Mouse (Mus musculus): Measurements from ENCODE around the gene Gp1ba. TPM values are rescaled to one million over a fixed set of nuclear protein-coding genes. Genes with fewer than 3 reads are reported as not detected.

Gene Gp1ba
- total RNA-seq, 1 experiment = 0.45 TPM

DNA sequence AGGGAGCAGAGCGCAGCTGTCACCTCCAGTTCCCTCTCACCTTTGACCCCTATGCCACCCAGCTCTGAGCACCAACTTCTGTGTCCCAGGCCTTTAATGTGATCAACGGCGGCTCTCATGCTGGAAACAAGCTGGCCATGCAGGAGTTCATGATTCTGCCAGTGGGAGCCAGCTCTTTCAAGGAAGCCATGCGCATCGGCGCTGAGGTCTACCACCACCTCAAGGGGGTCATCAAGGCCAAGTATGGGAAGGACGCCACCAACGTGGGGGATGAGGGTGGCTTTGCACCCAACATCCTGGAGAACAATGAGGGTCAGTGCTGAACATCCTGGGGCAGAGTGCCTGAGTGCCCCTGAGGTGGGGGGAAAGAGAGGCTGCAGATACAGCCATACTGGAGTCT lies 21.6 kb downstream of the Gp1ba start:
- peaks cover 25% of the 10 kb centered on the region for H3K36me3 ChIP-seq (ENCODE audit: control insufficient read depth, insufficient read depth, low read length, poor library complexity, severe bottlenecking)
- no peak overlapping the region for H3K27ac ChIP-seq (ENCODE audit: insufficient read depth, low read depth, low read length, poor library complexity, severe bottlenecking)
- H3K4me1 ChIP-seq (ENCODE audit: control insufficient read depth in 2 of 2, insufficient read depth in 2 of 2, low read length in 2 of 2, poor library complexity in 1 of 2) = peaks cover 8 to 25% of the 10 kb centered on the region in 2 experiments; a peak in 3 of 4 replicates
- in situ Hi-C loops (cut with MboI; ENCODE audit: low sequenced_read_pairs in 2 of 2, unreplicated experiment in 2 of 2) = no loop called here
- no peak overlapping the region for H3K9ac ChIP-seq (ENCODE audit: insufficient read depth, low read depth, low read length, poor library complexity, severe bottlenecking)
- H3K4me3 ChIP-seq (ENCODE audit: insufficient read depth in 1 of 2, low read depth in 1 of 2, low read length in 2 of 2, poor library complexity in 1 of 2, severe bottlenecking in 1 of 2) = no peak overlapping the region
- H3K9me3 ChIP-seq (ENCODE audit: control insufficient read depth, insufficient read depth, low read depth, low read length) = no peaks in the 10 kb centered on the region
- TF ChIP-seq HCFC1 (IDR thresholded peaks at IDR 0.05; ENCODE audit: borderline replicate concordance, insufficient read depth, low read length) (no peak), ZC3H11A (IDR thresholded peaks at IDR 0.05; ENCODE audit: borderline replicate concordance, low read depth, low read length) (no peak), CHD2 (IDR thresholded peaks at IDR 0.05; ENCODE audit: low read depth, low read length) (no peak), ZNF384 (IDR thresholded peaks at IDR 0.05; ENCODE audit: low read depth, low read length) (no peak), MAFK (IDR thresholded peaks at IDR 0.05; ENCODE audit: insufficient read depth, low read depth, low read length) (no peak)
- no peak for DNase-seq (ENCODE audit: low read depth, low spot score)

- TF ChIP-seq ZC3H11A (IDR thresholded peaks at IDR 0.05; ENCODE audit: borderline replicate concordance, low read depth, low read length) (no peak), HCFC1 (IDR thresholded peaks at IDR 0.05; ENCODE audit: borderline replicate concordance, insufficient read depth, low read length) (no peak), MAFK (IDR thresholded peaks at IDR 0.05; ENCODE audit: insufficient read depth, low read depth, low read length) (no peak), ZNF384 (IDR thresholded peaks at IDR 0.05; ENCODE audit: low read depth, low read length) (no peak), CHD2 (IDR thresholded peaks at IDR 0.05; ENCODE audit: low read depth, low read length) (no peak)
- DNase-seq (ENCODE audit: low read depth, low spot score) = no peak
- no peaks in the 10 kb centered on the region for H3K9me3 ChIP-seq (ENCODE audit: control insufficient read depth, insufficient read depth, low read depth, low read length)
- H3K9ac ChIP-seq (ENCODE audit: insufficient read depth, low read depth, low read length, poor library complexity, severe bottlenecking) = no peak overlapping the region
- no peak overlapping the region; the same call in 1 of the 2 replicates for H3K27ac ChIP-seq (ENCODE audit: insufficient read depth, low read depth, low read length, poor library complexity, severe bottlenecking)
- in situ Hi-C loops (cut with MboI; ENCODE audit: low sequenced_read_pairs in 2 of 2, unreplicated experiment in 2 of 2) = no loop called here
- peaks cover 2 to 9% of the 10 kb centered on the region in 2 experiments for H3K4me1 ChIP-seq (ENCODE audit: control insufficient read depth in 2 of 2, insufficient read depth in 2 of 2, low read length in 2 of 2, poor library complexity in 1 of 2)
- no peak overlapping the region for H3K4me3 ChIP-seq (ENCODE audit: insufficient read depth in 1 of 2, low read depth in 1 of 2, low read length in 2 of 2, poor library complexity in 1 of 2, severe bottlenecking in 1 of 2)
- peaks cover 35% of the 10 kb centered on the region for H3K36me3 ChIP-seq (ENCODE audit: control insufficient read depth, insufficient read depth, low read length, poor library complexity, severe bottlenecking)
Measured at GRCm38 (mm10) chr11:70663101-70663500, 24.2 kb downstream of the Gp1ba start.

- Histone ChIP-seq H3K9ac (ENCODE audit: insufficient read depth, low read depth, low read length, poor library complexity, severe bottlenecking) (no peak overlapping the region), H3K36me3 (ENCODE audit: control insufficient read depth, insufficient read depth, low read length, poor library complexity, severe bottlenecking) (peaks cover 35% of the 10 kb centered on the region), H3K27ac (ENCODE audit: insufficient read depth, low read depth, low read length, poor library complexity, severe bottlenecking) (no peak overlapping the region; the same call in 1 of the 2 replicates), H3K9me3 (ENCODE audit: control insufficient read depth, insufficient read depth, low read depth, low read length) (no peaks in the 10 kb centered on the region), H3K4me1 (ENCODE audit: control insufficient read depth in 2 of 2, insufficient read depth in 2 of 2, low read length in 2 of 2, poor library complexity in 1 of 2) (peaks cover 0 to 3% of the 10 kb centered on the region in 2 experiments; a peak in 3 of 4 replicates), H3K4me3 (ENCODE audit: insufficient read depth in 1 of 2, low read depth in 1 of 2, low read length in 2 of 2, poor library complexity in 1 of 2, severe bottlenecking in 1 of 2) (no peak overlapping the region)
- in situ Hi-C loops (cut with MboI; ENCODE audit: low sequenced_read_pairs in 2 of 2, unreplicated experiment in 2 of 2) = no loop called here
- TF ChIP-seq MAFK (IDR thresholded peaks at IDR 0.05; ENCODE audit: insufficient read depth, low read depth, low read length) = no peak
- TF ChIP-seq ZNF384 (IDR thresholded peaks at IDR 0.05; ENCODE audit: low read depth, low read length) = no peak
- no peak for TF ChIP-seq CHD2 (IDR thresholded peaks at IDR 0.05; ENCODE audit: low read depth, low read length)
- TF ChIP-seq ZC3H11A (IDR thresholded peaks at IDR 0.05; ENCODE audit: borderline replicate concordance, low read depth, low read length) = no peak
- no peak for TF ChIP-seq HCFC1 (IDR thresholded peaks at IDR 0.05; ENCODE audit: borderline replicate concordance, insufficient read depth, low read length)
- no peak for DNase-seq (ENCODE audit: low read depth, low spot score)
Measured at GRCm38 (mm10) chr11:70663957-70664356, 25.0 kb downstream of the Gp1ba start.

- no peak overlapping the region for H3K4me3 ChIP-seq (ENCODE audit: insufficient read depth in 1 of 2, low read depth in 1 of 2, low read length in 2 of 2, poor library complexity in 1 of 2, severe bottlenecking in 1 of 2)
- no peak overlapping the region for H3K9ac ChIP-seq (ENCODE audit: insufficient read depth, low read depth, low read length, poor library complexity, severe bottlenecking)
- DNase-seq (ENCODE audit: low read depth, low spot score) = no peak
- no peaks in the 10 kb centered on the region for H3K9me3 ChIP-seq (ENCODE audit: control insufficient read depth, insufficient read depth, low read depth, low read length)
- in situ Hi-C loops (cut with MboI; ENCODE audit: low sequenced_read_pairs in 2 of 2, unreplicated experiment in 2 of 2) = no loop called here
- peaks cover 35% of the 10 kb centered on the region for H3K36me3 ChIP-seq (ENCODE audit: control insufficient read depth, insufficient read depth, low read length, poor library complexity, severe bottlenecking)
- H3K27ac ChIP-seq (ENCODE audit: insufficient read depth, low read depth, low read length, poor library complexity, severe bottlenecking) = no peak overlapping the region
- H3K4me1 ChIP-seq (ENCODE audit: control insufficient read depth in 2 of 2, insufficient read depth in 2 of 2, low read length in 2 of 2, poor library complexity in 1 of 2) = no peaks in the 10 kb centered on the region; a peak in 1 of 4 replicates
- TF ChIP-seq ZC3H11A (IDR thresholded peaks at IDR 0.05; ENCODE audit: borderline replicate concordance, low read depth, low read length) (no peak), HCFC1 (IDR thresholded peaks at IDR 0.05; ENCODE audit: borderline replicate concordance, insufficient read depth, low read length) (no peak), MAFK (IDR thresholded peaks at IDR 0.05; ENCODE audit: insufficient read depth, low read depth, low read length) (no peak), ZNF384 (IDR thresholded peaks at IDR 0.05; ENCODE audit: low read depth, low read length) (no peak), CHD2 (IDR thresholded peaks at IDR 0.05; ENCODE audit: low read depth, low read length) (no peak)
Measured at GRCm38 (mm10) chr11:70664741-70665140, 25.8 kb downstream of the Gp1ba start.
